Mouse (Mus musculus) kidney, embryonic 14.5 days (tissue): ENCODE data around the gene Aldh3b2. TPM values are rescaled to one million over a fixed set of nuclear protein-coding genes. Genes with fewer than 3 reads are reported as not detected.
A peak's percentile ranks its signal among the peaks of the same experiment; 100 is the strongest.

Experiments used
- ATAC-seq: fragments of 200-750 bp; cut with Nextera tagmentation; 2 replicates; pipeline ENCODE4 v1.8.0; 2017; ENCODE audit warnings: moderate number of reproducible peaks, mild to moderate bottlenecking, moderate TSS enrichment, moderate library complexity; ENCODE audit not compliant: low FRiP score, low TSS enrichment
- H3K27ac ChIP-seq: fragments of 300-500 bp; sonication (generic); 2 replicates; pipeline ENCODE4 v1.5.1; 2014; ENCODE audit warnings: low read depth, mild to moderate bottlenecking, low read length, moderate library complexity, mixed read lengths
- H3K27me3 ChIP-seq: fragments of 300-500 bp; sonication (generic); 2 replicates; pipeline ENCODE4 v1.6.1; 2014; ENCODE audit warnings: mild to moderate bottlenecking, low read length; ENCODE audit not compliant: control insufficient read depth, insufficient read depth
- H3K36me3 ChIP-seq: fragments of 300-500 bp; sonication (generic); 2 replicates; pipeline ENCODE4 v1.6.1; 2014; ENCODE audit warnings: low read length, mixed read lengths; ENCODE audit not compliant: control insufficient read depth, insufficient read depth
- H3K4me1 ChIP-seq: fragments of 300-500 bp; sonication (generic); 2 replicates; pipeline ENCODE4 v1.6.1; 2014; ENCODE audit warnings: low read length, mixed read lengths; ENCODE audit not compliant: control insufficient read depth, insufficient read depth
- H3K4me2 ChIP-seq: fragments of 300-500 bp; sonication (generic); replicated peaks from 2 replicates; pipeline ENCODE4 v1.6.1; 2014; ENCODE audit warnings: low read depth, mild to moderate bottlenecking, low read length
- H3K4me3 ChIP-seq: fragments of 300-500 bp; sonication (generic); 2 replicates; pipeline ENCODE4 v1.5.1; 2014; ENCODE audit warnings: mild to moderate bottlenecking, low read length
- H3K9ac ChIP-seq: fragments of 300-500 bp; sonication (generic); 2 replicates; pipeline ENCODE4 v1.6.1; 2014; ENCODE audit warnings: low read depth, mild to moderate bottlenecking, low read length, moderate library complexity
- H3K9me3 ChIP-seq: fragments of 300-500 bp; sonication (generic); 2 replicates; pipeline ENCODE4 v1.6.1; 2016; ENCODE audit warnings: low read length; ENCODE audit not compliant: control insufficient read depth
- WGBS: fragments of 180-500 bp; shearing (Covaris S2); extraction: QIAGEN DNeasy Blood & Tissue Kit; methylation state at CpG from one replicate; pipeline ENCODE4 v1.1.7; 2014; 5-methylcytosine and 5-hydroxymethylcytosine counted together
- polyA plus RNA-seq: library from polyadenylated mRNA; unstranded; fragments of >200 nt; fragmentation: Nextera tagmentation; extraction: Ambion mirVana; gene quantifications from 2 replicates; pipeline ENCODE4 v1.2.1, GENCODE M21; 2014

The Aldh3b2 gene
- polyA plus RNA-seq, 1 experiment from 2014 or later: 1.3 TPM

- WGBS: 23% methylated on average over 27 of the region's 27 CpGs
- no peaks in the 10 kb centered on the region for H3K4me1 ChIP-seq
- H3K27me3 ChIP-seq: no peaks in the 10 kb centered on the region
- no peak overlapping the region for H3K9ac ChIP-seq
- H3K4me3 ChIP-seq: no peak overlapping the region
- no peak overlapping the region for H3K27ac ChIP-seq
- H3K4me2 ChIP-seq: peak overlapping the region; percentile 25
- H3K9me3 ChIP-seq: no peaks in the 10 kb centered on the region
- 0 out of 2 replicates have a peak, but pooled peaks have one; percentile 28 for ATAC-seq
- H3K36me3 ChIP-seq: no peaks in the 10 kb centered on the region
Measured at GRCm38 (mm10) chr19:3942986-3943735, 29.0 kb upstream of the Aldh3b2 start.

- no peak overlapping the region for H3K4me2 ChIP-seq
- peak; percentile 32; the same call in 1 of the 2 replicates for ATAC-seq
- 27% methylated on average over 10 of the region's 10 CpGs for WGBS
- H3K27ac ChIP-seq: no peak overlapping the region
- H3K27me3 ChIP-seq: no peaks in the 10 kb centered on the region
- no peaks in the 10 kb centered on the region for H3K9me3 ChIP-seq
- no peaks in the 10 kb centered on the region for H3K4me1 ChIP-seq
- H3K4me3 ChIP-seq: no peak overlapping the region
- no peaks in the 10 kb centered on the region for H3K36me3 ChIP-seq
- no peak overlapping the region for H3K9ac ChIP-seq
Measured at GRCm38 (mm10) chr19:3945872-3946564, 26.1 kb upstream of the Aldh3b2 start.

- no peak overlapping the region for H3K27ac ChIP-seq
- WGBS: 17% methylated on average over 2 of the region's 2 CpGs
Measured at GRCm38 (mm10) chr19:3946715-3947114, 25.4 kb upstream of the Aldh3b2 start.

DNA sequence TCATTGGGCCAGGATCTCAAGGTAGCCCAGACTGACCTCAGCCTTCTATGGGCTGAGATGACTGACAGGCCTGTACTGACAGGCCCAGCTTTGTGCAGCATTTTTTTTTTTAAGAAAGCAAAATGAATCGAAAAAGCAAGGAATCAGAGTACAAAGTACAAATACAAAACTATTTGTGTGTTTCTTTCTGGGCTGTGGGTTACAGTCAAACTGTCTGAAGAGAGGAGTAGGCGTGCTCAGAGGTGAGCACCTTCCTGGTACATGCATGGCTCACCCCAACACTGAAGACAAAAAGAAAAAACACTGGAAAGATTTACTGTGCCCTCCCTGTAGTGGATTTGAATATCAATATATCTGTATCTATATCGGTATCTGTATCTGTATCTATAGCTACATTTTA is 24.3 kb upstream of the Aldh3b2 start:
- no peak for ATAC-seq
- no peaks in the 10 kb centered on the region for H3K9me3 ChIP-seq
- no peak overlapping the region for H3K4me3 ChIP-seq
- H3K9ac ChIP-seq: no peak overlapping the region
- H3K27ac ChIP-seq: no peak overlapping the region
- no peaks in the 10 kb centered on the region for H3K36me3 ChIP-seq
- no peaks in the 10 kb centered on the region for H3K4me1 ChIP-seq
- H3K27me3 ChIP-seq: no peaks in the 10 kb centered on the region
- 74% methylated on average over 3 of the region's 3 CpGs for WGBS
- no peak overlapping the region for H3K4me2 ChIP-seq

More at GRCm38 (mm10) chr19:3946715-3947114, 25.4 kb upstream of the Aldh3b2 start:
- H3K4me2 ChIP-seq: no peak overlapping the region
- no peaks in the 10 kb centered on the region for H3K4me1 ChIP-seq
- no peaks in the 10 kb centered on the region for H3K9me3 ChIP-seq
- H3K27me3 ChIP-seq: no peaks in the 10 kb centered on the region
- H3K4me3 ChIP-seq: no peak overlapping the region
- H3K36me3 ChIP-seq: no peaks in the 10 kb centered on the region
- no peak overlapping the region for H3K9ac ChIP-seq
- ATAC-seq: 0 out of 2 replicates have a peak, but pooled peaks have one; percentile 61

DNA sequence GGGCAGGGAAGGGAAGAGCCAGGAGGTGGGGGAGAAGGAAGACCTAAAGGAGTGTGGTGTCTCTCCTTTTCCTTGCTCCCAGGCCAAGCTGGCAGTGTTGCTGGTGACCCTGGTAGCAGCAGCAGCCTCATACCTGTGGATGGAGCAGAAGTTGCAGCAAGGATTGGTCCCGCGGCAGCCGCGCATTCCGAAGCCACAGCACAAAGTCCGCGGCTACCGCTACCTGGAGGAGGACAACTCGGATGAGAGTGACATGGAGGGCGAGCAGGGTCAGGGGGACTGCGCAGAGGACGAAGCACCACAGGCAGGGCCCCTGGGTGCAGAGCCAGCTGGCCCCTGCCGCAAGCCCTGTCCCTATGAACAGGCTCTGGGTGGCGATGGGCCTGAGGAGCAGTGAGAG is 23.6 kb upstream of the Aldh3b2 start:
- no peak for ATAC-seq
- Histone ChIP-seq H3K27ac (no peak overlapping the region), H3K4me1 (no peaks in the 10 kb centered on the region), H3K4me2 (no peak overlapping the region), H3K9me3 (no peaks in the 10 kb centered on the region), H3K4me3 (no peak overlapping the region), H3K9ac (no peak overlapping the region), H3K27me3 (no peaks in the 10 kb centered on the region), H3K36me3 (no peaks in the 10 kb centered on the region)
- 68% methylated on average over 14 of the region's 14 CpGs for WGBS

DNA sequence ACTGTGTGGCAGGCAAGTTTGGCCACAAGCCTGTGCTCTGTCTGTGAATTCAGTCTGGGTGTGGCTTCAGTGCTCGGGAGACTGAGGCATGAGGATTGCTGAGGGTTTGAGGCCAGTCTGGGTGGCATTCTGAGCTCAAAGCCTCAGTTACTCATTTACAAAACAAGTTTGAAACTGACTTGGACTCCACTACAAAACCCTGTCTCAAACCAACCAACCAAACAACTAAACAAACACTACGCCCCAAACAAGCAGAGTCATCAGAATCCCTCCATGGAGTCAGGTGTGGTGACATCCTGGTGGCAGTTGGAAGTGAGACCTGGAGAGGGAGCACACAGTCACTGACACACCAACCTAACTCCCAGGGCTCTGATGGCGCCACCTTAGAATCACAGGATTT is 21.8 kb upstream of the Aldh3b2 start:
- Histone ChIP-seq H3K4me1 (no peaks in the 10 kb centered on the region), H3K27me3 (no peaks in the 10 kb centered on the region), H3K4me3 (no peak overlapping the region), H3K9me3 (no peaks in the 10 kb centered on the region), H3K9ac (no peak overlapping the region), H3K4me2 (no peak overlapping the region), H3K36me3 (no peaks in the 10 kb centered on the region), H3K27ac (no peak overlapping the region)
- 74% methylated on average over 3 of the region's 3 CpGs for WGBS
- ATAC-seq: no peak

GRCm38 (mm10) chr19:3951461-3951860 is 20.7 kb upstream of the Aldh3b2 start:
- H3K27me3 ChIP-seq: no peaks in the 10 kb centered on the region
- H3K36me3 ChIP-seq: no peaks in the 10 kb centered on the region
- ATAC-seq: no peak
- H3K4me3 ChIP-seq: no peak overlapping the region
- H3K9ac ChIP-seq: no peak overlapping the region
- no peak overlapping the region for H3K27ac ChIP-seq
- no peaks in the 10 kb centered on the region for H3K9me3 ChIP-seq
- no peak overlapping the region for H3K4me2 ChIP-seq
- no peaks in the 10 kb centered on the region for H3K4me1 ChIP-seq

GRCm38 (mm10) chr19:3952099-3952498 is 20.0 kb upstream of the Aldh3b2 start:
- no peaks in the 10 kb centered on the region for H3K36me3 ChIP-seq
- H3K27ac ChIP-seq: no peak overlapping the region
- H3K27me3 ChIP-seq: no peaks in the 10 kb centered on the region
- WGBS: 46% methylated on average over 1 of the region's 1 CpGs
- H3K9me3 ChIP-seq: no peaks in the 10 kb centered on the region
- H3K4me3 ChIP-seq: no peak overlapping the region
- no peak for ATAC-seq
- no peaks in the 10 kb centered on the region for H3K4me1 ChIP-seq
- H3K4me2 ChIP-seq: no peak overlapping the region
- no peak overlapping the region for H3K9ac ChIP-seq

DNA sequence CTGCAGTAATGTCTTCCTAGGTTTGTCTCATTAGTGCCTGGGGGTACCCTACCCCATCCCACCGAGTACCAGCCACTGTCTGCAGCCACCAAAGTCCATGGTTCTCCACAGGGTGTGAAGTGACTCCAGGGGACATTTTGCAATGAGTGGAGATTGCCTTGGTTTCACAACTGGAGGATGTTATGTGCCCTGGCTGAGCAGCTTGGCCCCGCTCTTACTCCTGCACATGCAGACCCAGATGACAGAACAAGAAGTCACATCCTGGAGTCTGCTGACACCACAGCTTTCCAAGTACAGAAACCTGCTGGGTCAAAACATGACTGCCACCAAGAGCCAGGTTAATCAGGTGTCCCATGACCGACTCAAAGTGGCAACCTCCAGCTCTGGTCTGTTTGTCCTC is 17.1 kb upstream of the Aldh3b2 start:
- Histone ChIP-seq H3K36me3 (no peaks in the 10 kb centered on the region), H3K9me3 (no peaks in the 10 kb centered on the region), H3K9ac (no peak overlapping the region), H3K27ac (no peak overlapping the region), H3K4me1 (no peaks in the 10 kb centered on the region), H3K4me3 (no peak overlapping the region), H3K4me2 (no peak overlapping the region), H3K27me3 (no peaks in the 10 kb centered on the region)
- 61% methylated on average over 3 of the region's 3 CpGs for WGBS
- ATAC-seq: no peak
